ENCODE assay signal across 10 mouse cellular contexts in the genomic region with DNA sequence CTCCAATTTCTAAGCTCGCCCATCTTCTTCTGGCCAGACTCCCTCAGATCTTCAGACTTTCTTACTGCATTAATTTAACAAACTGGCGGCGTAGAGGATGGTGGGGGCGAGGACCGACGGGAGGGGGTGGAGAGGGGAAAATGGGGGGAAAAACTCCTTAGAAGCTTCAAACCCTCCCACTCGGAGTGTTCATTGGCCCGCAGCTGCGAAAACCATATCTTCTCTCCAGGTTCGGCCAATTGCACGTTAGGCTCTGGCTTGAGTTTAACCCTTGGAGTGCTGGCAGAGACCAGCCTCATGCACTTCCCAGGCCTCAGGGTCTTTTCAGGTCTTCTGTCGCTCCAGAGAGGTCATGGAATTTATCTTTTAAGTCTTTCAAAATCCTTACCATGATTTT. TPM values are rescaled to one million over a fixed set of nuclear protein-coding genes. Genes with fewer than 3 reads are reported as not detected.
DNase-seq lines count a peak whose midpoint lies in the region; ATAC-seq and TF ChIP-seq lines count a peak whose summit lies in the region.
"Had no signal": no experiment of that assay in that cellular context is flagged by ENCODE, and none has a peak within 500 bp of the region (broad histone marks: within the 10 kb centered on the region; RNA-seq: fewer than 3 reads in every experiment).

No protein-coding gene starts in this region.

- H3K4me1 ChIP-seq in cerebellum, adult 2 months (ENCODE audit: control insufficient read depth, insufficient read depth, low read length), result no peaks in the 10 kb centered on the region
- H3K4me1 ChIP-seq in hindbrain, embryonic 11.5 days (replicated peaks; ENCODE audit: control insufficient read depth, insufficient read depth, low read length), result no peaks in the 10 kb centered on the region
- H3K4me1 ChIP-seq in liver, postnatal 0 days (ENCODE audit: insufficient read depth), result no peaks in the 10 kb centered on the region
- no peaks in the 10 kb centered on the region for H3K4me1 ChIP-seq in kidney, embryonic 16.5 days (ENCODE audit: insufficient read depth, low read length)

- no peaks in the 10 kb centered on the region for H3K36me3 ChIP-seq in hindbrain, embryonic 11.5 days (ENCODE audit: control insufficient read depth, insufficient read depth, low read length)
- H3K36me3 ChIP-seq in liver, postnatal 0 days (replicated peaks; ENCODE audit: insufficient read depth, low read length), result no peaks in the 10 kb centered on the region
- no peaks in the 10 kb centered on the region for H3K36me3 ChIP-seq in kidney, embryonic 16.5 days (ENCODE audit: insufficient read depth, low read length)

- 6% methylated on average over 12 of the region's 12 CpGs for WGBS in cerebellum, adult 2 months
- WGBS in hindbrain, embryonic 11.5 days, result 1% methylated on average over 12 of the region's 12 CpGs
- 9% methylated on average over 12 of the region's 12 CpGs for WGBS in liver, postnatal 0 days (ENCODE audit: insufficient replicate concordance)
- 3% methylated on average over 12 of the region's 12 CpGs for WGBS in kidney, embryonic 16.5 days

- H3K4me2 ChIP-seq in hindbrain, embryonic 11.5 days (replicated peaks; ENCODE audit: low read depth, low read length), result peak overlapping the region; percentile 52
- no peak overlapping the region for H3K4me2 ChIP-seq in liver, postnatal 0 days (ENCODE audit: low read depth, low read length)
- no peak overlapping the region for H3K4me2 ChIP-seq in kidney, embryonic 16.5 days (replicated peaks; ENCODE audit: low read depth, low read length)

- H3K9ac ChIP-seq in hindbrain, embryonic 11.5 days (ENCODE audit: low read depth, low read length), result peak overlapping the region; percentile 77
- H3K9ac ChIP-seq in liver, postnatal 0 days (replicated peaks), result no peak overlapping the region
- no peak overlapping the region for H3K9ac ChIP-seq in kidney, embryonic 16.5 days (replicated peaks; ENCODE audit: low read length)

- TF ChIP-seq EP300 in liver, postnatal 0 days (IDR thresholded peaks at IDR 0.05; ENCODE audit: low read depth), result no peak

- no peaks in the 10 kb centered on the region for H3K27me3 ChIP-seq in cerebellum, adult 2 months (ENCODE audit: control insufficient read depth, insufficient read depth, low read length)
- no peaks in the 10 kb centered on the region for H3K27me3 ChIP-seq in hindbrain, embryonic 11.5 days (ENCODE audit: control insufficient read depth, insufficient read depth, low read length)
- peaks cover 13% of the 10 kb centered on the region for H3K27me3 ChIP-seq in liver, postnatal 0 days (ENCODE audit: insufficient read depth, low read length)
- peaks cover 20% of the 10 kb centered on the region for H3K27me3 ChIP-seq in kidney, embryonic 16.5 days (ENCODE audit: insufficient read depth, low read length)

- H3K27ac ChIP-seq in cerebellum, adult 2 months (ENCODE audit: insufficient read depth, low read length), result no peak overlapping the region
- peak overlapping the region; percentile 83 for H3K27ac ChIP-seq in hindbrain, embryonic 11.5 days (ENCODE audit: low read depth, low read length)
- no peak overlapping the region for H3K27ac ChIP-seq in liver, postnatal 0 days (ENCODE audit: low read depth)
- H3K27ac ChIP-seq in kidney, embryonic 16.5 days (ENCODE audit: low read length), result no peak overlapping the region

- H3K9me3 ChIP-seq in hindbrain, embryonic 11.5 days (ENCODE audit: control insufficient read depth, low read length), result no peaks in the 10 kb centered on the region
- H3K9me3 ChIP-seq in liver, postnatal 0 days (ENCODE audit: low read length), result no peaks in the 10 kb centered on the region
- H3K9me3 ChIP-seq in kidney, embryonic 16.5 days (ENCODE audit: low read length), result no peaks in the 10 kb centered on the region

- no peak for TF ChIP-seq POLR2A in cerebellum, adult 2 months (IDR thresholded peaks at IDR 0.05; ENCODE audit: borderline replicate concordance, insufficient read depth, low read length)

- ATAC-seq in hindbrain, embryonic 11.5 days (ENCODE audit: low FRiP score), result peak; percentile 85
- ATAC-seq in liver, postnatal 0 days, result no peak
- ATAC-seq in kidney, embryonic 16.5 days (ENCODE audit: low FRiP score, low TSS enrichment), result no peak
- no peak for ATAC-seq in erythroid progenitor cell, adult 5-6 weeks (replicated peaks; ENCODE audit: low FRiP score, poor library complexity, severe bottlenecking)

- no peak for TF ChIP-seq CTCF in cerebellum, adult 2 months (IDR thresholded peaks at IDR 0.05; ENCODE audit: borderline replicate concordance, insufficient read depth, low read depth, low read length)
- TF ChIP-seq CTCF in liver, postnatal 0 days (IDR thresholded peaks at IDR 0.05; ENCODE audit: low read depth), result no peak

- DNase-seq in cerebellum, adult 2 months, result peak in 1 of 2 experiments; percentile 2
- no peak for DNase-seq in cerebellum, adult 9-11 months
- peak; percentile 61 for DNase-seq in embryo, embryonic 10 days (ENCODE audit: low spot score)
- peak; percentile 78 for DNase-seq in hindbrain, embryonic 11.5 days (ENCODE audit: low spot score)
- peak; percentile 49 for DNase-seq in neural tube, embryonic 10.5 days (ENCODE audit: extremely low spot score, low spot score)
- DNase-seq in liver, postnatal 0 days, result no peak

- H3K4me3 ChIP-seq in cerebellum, adult 2 months (replicated peaks; ENCODE audit: insufficient read depth, low read depth, low read length), result peak overlapping the region; percentile 14
- peak overlapping the region; percentile 75 for H3K4me3 ChIP-seq in hindbrain, embryonic 11.5 days (ENCODE audit: low read depth, low read length)
- H3K4me3 ChIP-seq in liver, postnatal 0 days (ENCODE audit: low read depth, low read length), result no peak overlapping the region
- H3K4me3 ChIP-seq in kidney, embryonic 16.5 days (ENCODE audit: low read length), result no peak overlapping the region

RNA-seq across cellular contexts. Expression of a gene that starts 0.5 kb away (rescaled TPM):
- 20.8 and 27.3 TPM in 2 replicates for polyA plus RNA-seq in cerebellum, adult 2 months (2012; rRNA removed)
- polyA plus RNA-seq in hindbrain, embryonic 11.5 days (2014; fragmentation: Nextera tagmentation; extraction: Ambion mirVana), result 5.8 and 10.0 TPM in 2 replicates
- polyA plus RNA-seq in liver, postnatal 0 days (2015; fragmentation: Nextera tagmentation; extraction: Ambion mirVana), result not detected in 2 replicates
- not detected in 2 replicates for polyA plus RNA-seq in kidney, embryonic 16.5 days (2015; fragmentation: Nextera tagmentation; extraction: Ambion mirVana)
- not detected in 2 replicates for total RNA-seq in erythroid progenitor cell, adult 5-6 weeks (2015; ENCODE audit: low replicate concordance)
- not detected in 2 replicates for total RNA-seq in erythroid progenitor cell, adult 5-6 weeks (2017; ENCODE audit: low replicate concordance)
- total RNA-seq: liver, adult 2 months had no signal
- polyA plus RNA-seq: heart, postnatal 0 days; liver, adult 2 months had no signal

Comparison
In these comparisons a context has a peak if more than half of its experiments do, and no peak if none do; other contexts are left out.
1. DNase-seq: peak in embryo, embryonic 10 days (single experiment), hindbrain, embryonic 11.5 days (single experiment) and neural tube, embryonic 10.5 days (single experiment); none in cerebellum, adult 9-11 months (single experiment) and liver, postnatal 0 days (single experiment).
2. H3K4me3 ChIP-seq: peak in cerebellum, adult 2 months (single experiment) and hindbrain, embryonic 11.5 days (single experiment); none in liver, postnatal 0 days (single experiment) and kidney, embryonic 16.5 days (single experiment).